Mouse (Mus musculus) spleen, adult 2 months (tissue): ENCODE results near the gene Tmed11. TPM values are rescaled to one million over a fixed set of nuclear protein-coding genes. Genes with fewer than 3 reads are reported as not detected.

ENCODE experiments used
- DNase-seq, 2 experiments: peaks; one replicate each; pipeline versions ENCODE4 v3.0.0 to v3.0.0-alpha.2; 2012 to 2021; ENCODE audit warnings: low spot score in 2 of 2, low read depth in 1 of 2
- H3K27ac ChIP-seq: fragments of 200-500 bp; 2 replicates; pipeline ENCODE4 v1.5.1; 2012; ENCODE audit warnings: low read length, inconsistent platforms; ENCODE audit not compliant: insufficient read depth
- H3K27me3 ChIP-seq: fragments of 200-500 bp; 2 replicates; pipeline ENCODE4 v1.6.1; 2012; ENCODE audit warnings: mild to moderate bottlenecking, moderate library complexity, low read length, inconsistent platforms; ENCODE audit not compliant: control insufficient read depth, insufficient read depth
- H3K36me3 ChIP-seq: fragments of 200-500 bp; 2 replicates; pipeline ENCODE4 v1.6.1; 2012; ENCODE audit warnings: mild to moderate bottlenecking, low read length, inconsistent platforms; ENCODE audit not compliant: control insufficient read depth, insufficient read depth
- H3K4me1 ChIP-seq: fragments of 200-500 bp; 2 replicates; pipeline ENCODE4 v1.6.1; 2011; ENCODE audit warnings: inconsistent platforms; ENCODE audit not compliant: control insufficient read depth, insufficient read depth, insufficient read length
- H3K4me3 ChIP-seq: fragments of 200-500 bp; 2 replicates; pipeline ENCODE4 v1.5.1; 2011; ENCODE audit warnings: mild to moderate bottlenecking, inconsistent platforms; ENCODE audit not compliant: insufficient read depth, insufficient read length; ENCODE audit errors: extremely low read depth
- CTCF ChIP-seq: fragments of 200-500 bp; IDR thresholded peaks from 2 replicates; pipeline ENCODE4 v1.5.1; 2011; ENCODE audit warnings: mild to moderate bottlenecking, inconsistent platforms; ENCODE audit not compliant: insufficient read depth, insufficient read length, insufficient replicate concordance; ENCODE audit errors: extremely low read depth
- POLR2A ChIP-seq: fragments of 200-500 bp; IDR thresholded peaks from 2 replicates; pipeline ENCODE4 v1.6.1; 2011; ENCODE audit warnings: low read depth, low read length, inconsistent platforms
- WGBS: fragments of 180-500 bp; shearing (Covaris S2); methylation state at CpG from one replicate; pipeline ENCODE4 v1.1.7; 2018; 5-methylcytosine and 5-hydroxymethylcytosine counted together
- polyA plus RNA-seq: library from polyadenylated mRNA; depleted of rRNA; stranded (reverse); fragments of >200 nt; gene quantifications from 2 replicates; pipeline ENCODE4 v1.2.3, GENCODE M21; 2012; rRNA removed

The Tmed11 gene
- polyA plus RNA-seq, 1 experiment: 0.75 TPM

DNA sequence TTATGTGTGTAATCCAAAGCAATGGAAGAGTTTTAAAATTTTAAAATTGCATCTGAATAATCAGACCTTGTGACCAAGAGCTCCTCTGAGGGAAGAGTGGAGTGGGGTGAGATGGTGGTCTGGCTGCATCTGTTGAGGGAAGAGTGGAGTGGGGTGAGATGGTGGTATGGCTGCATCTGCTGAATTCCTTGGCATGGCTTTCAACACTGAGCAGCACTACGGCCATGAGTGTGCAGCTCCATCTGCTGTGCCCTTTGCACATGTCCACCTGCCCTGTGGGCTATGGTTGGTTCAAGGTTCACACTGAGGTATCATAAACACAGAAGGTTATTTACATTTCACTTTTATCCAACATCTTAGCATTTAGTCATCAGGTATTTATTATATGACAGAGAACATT lies 67.7 kb downstream of the Tmed11 start:
- Histone ChIP-seq H3K4me3 (no peak overlapping the region), H3K27me3 (no peaks in the 10 kb centered on the region), H3K27ac (no peak overlapping the region), H3K4me1 (no peaks in the 10 kb centered on the region), H3K36me3 (no peaks in the 10 kb centered on the region)
- DNase-seq: no peak
- TF ChIP-seq POLR2A: no peak
- no peak for TF ChIP-seq CTCF
- 89% methylated on average over 1 of the region's 1 CpGs for WGBS

Other genes with a start within 250 kb of the Tmed11 start
- gene Cplx1, start 245.3 kb downstream of the Tmed11 start, polyA plus RNA-seq: 0.05 TPM in 1 of 2 replicates, not detected in the other
- gene Gak, start 165.6 kb downstream of the Tmed11 start, polyA plus RNA-seq: 69.2 and 80.0 TPM in 2 replicates
- 33.2 and 34.0 TPM in 2 replicates for gene Tmem175, start 165.6 kb downstream of the Tmed11 start, polyA plus RNA-seq
- gene Idua, start 135.0 kb downstream of the Tmed11 start, polyA plus RNA-seq: 35.8 and 37.1 TPM in 2 replicates
- gene Dgkq, start 125.7 kb downstream of the Tmed11 start, polyA plus RNA-seq: 18.6 and 21.0 TPM in 2 replicates
- gene Slc26a1, start 119.8 kb downstream of the Tmed11 start, polyA plus RNA-seq: 1.0 and 3.1 TPM in 2 replicates
- 10.1 and 12.6 TPM in 2 replicates for gene Fgfrl1, start 103.0 kb downstream of the Tmed11 start, polyA plus RNA-seq
- 1.4 and 2.5 TPM in 2 replicates for gene Rnf212, start 20.4 kb downstream of the Tmed11 start, polyA plus RNA-seq
- not detected in 2 replicates for gene Vmn2r8, start 13.5 kb upstream of the Tmed11 start, polyA plus RNA-seq
- gene Vmn2r9, start 57.2 kb upstream of the Tmed11 start, polyA plus RNA-seq: not detected in 2 replicates
- gene Vmn2r10, start 211.2 kb upstream of the Tmed11 start, polyA plus RNA-seq: not detected in 2 replicates